Mouse (Mus musculus) olfactory bulb, adult 2 months (tissue): ENCODE results near the gene Lrba.

Source experiments
- CTCF ChIP-seq: fragments of 200-500 bp; IDR thresholded peaks from 2 replicates; pipeline ENCODE4 v1.5.1; 2012; ENCODE audit warnings: low read depth, mild to moderate bottlenecking, low read length, moderate library complexity; ENCODE audit not compliant: insufficient read depth
- POLR2A ChIP-seq: fragments of 200-500 bp; IDR thresholded peaks from 2 replicates; pipeline ENCODE4 v1.6.1; 2012; ENCODE audit warnings: mild to moderate bottlenecking, low read depth, low read length, moderate library complexity; ENCODE audit not compliant: insufficient read depth

DNA sequence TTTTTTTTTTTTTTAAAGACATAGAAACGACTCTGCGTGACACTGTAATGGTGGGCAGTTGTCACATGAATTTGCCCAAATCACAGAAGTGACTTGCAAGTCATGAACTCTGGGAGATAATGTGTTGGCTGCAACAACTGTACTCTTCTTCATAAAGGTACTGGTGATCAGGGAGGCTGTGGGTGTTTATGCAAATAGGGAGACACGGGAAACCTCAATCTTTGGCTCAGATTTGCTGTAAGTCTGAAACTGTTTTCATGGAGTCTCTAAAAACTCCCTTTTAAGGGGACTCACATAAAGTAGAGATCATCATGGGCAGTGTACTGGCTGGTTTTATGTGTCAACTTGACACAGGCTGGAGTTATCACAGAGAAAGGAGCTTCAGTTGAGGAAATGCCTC, 603.0 kb downstream of the Lrba start:
- TF ChIP-seq POLR2A (no peak), CTCF (no peak)
